Mouse (Mus musculus): ENCODE measurements around the gene Tub.

The Tub gene

DNA sequence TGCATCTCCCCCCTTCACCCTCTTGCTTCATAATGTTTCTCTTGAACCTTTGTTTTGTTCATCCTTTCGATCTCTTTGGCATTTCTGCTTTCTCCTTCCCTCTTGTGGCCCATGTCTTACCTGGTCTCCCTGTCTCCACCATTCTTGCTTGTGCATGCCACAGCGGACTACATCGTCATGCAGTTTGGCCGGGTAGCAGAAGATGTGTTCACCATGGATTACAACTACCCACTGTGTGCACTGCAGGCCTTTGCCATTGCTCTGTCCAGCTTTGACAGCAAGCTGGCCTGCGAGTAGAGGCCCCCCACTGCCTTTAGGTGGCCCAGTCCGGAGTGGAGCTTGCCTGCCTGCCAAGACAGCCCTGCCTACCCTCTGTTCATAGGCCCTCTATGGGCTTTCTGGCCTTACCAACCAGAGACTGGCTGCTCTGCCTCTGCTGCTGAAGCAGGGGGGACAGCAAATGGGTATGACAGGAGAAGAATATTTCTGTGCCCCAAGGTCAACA lies 79.9 kb downstream of the Tub start:
- DNase-seq (ENCODE audit: low read depth, low spot score), result no peak

DNA sequence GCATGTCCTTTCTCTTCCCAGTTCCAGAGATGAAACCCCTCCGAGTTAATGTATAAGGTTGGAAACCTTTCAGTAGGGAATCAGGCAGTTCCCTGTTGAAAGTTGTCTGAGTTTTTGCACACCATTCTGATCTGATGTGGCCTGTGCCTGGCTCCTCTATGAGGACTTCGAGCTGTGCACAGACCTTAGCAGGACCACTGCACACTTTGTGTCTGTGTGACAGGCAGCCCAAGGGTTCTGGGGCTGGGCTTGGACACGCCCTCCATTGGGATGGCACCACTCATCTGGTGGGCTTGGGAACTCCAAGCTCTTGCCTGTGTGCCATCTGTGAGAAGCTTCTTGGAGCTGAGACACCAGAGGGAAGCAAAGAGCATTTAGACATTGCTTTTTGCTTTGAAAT lies 81.2 kb downstream of the Tub start:
- DNase-seq (ENCODE audit: low read depth, low spot score), result no peak

DNA sequence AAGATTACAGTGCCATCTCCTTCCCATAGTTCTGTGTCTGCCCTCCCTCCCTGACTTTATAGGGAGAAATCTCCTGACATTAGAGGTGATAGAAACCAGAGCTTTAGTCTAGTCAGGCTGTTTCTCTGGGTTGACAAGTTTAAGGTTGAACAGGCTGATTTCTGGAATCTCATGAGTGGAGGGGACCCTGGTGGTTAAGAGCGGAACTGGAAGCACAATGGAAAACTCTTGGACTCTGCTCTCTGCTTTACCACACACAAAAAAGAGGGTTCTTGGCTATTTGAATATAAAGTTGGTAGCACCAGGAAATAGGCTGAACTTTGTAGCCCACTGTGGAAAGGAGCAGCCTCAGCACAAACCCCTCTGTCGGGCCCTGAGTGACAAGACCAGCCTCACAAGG lies 81.9 kb downstream of the Tub start:
- no peak for DNase-seq (ENCODE audit: low read depth, low spot score)

DNA sequence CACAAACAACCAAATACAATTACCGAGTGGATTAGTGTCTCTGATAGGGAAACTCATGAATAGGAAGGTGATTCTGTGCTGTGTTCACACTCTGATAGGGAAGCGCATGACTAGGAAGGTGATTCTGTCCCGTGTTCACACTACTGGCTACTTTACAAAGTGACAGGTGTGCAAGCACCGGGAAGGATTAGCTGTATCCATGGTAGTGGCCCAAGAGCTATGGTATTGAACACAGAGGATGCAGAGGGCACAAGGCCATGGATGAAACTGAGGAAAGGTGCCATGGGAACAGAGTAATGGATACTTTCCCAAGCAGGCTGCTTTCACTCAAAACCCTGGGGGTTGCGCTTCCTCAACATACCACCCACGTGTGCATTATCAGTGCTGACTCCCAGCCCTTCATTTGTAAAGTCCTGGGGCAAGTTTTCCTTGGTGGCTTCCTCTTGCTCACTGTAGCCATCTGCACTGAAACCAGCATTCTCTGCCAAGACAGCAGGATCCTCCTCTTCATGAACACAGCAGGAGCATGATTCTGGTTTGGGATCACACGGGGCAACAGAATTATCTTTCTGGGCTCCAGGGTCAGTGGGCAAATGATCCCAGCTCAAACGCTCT lies 88.1 kb downstream of the Tub start:
- no peak for DNase-seq (ENCODE audit: low read depth, low spot score)

DNA sequence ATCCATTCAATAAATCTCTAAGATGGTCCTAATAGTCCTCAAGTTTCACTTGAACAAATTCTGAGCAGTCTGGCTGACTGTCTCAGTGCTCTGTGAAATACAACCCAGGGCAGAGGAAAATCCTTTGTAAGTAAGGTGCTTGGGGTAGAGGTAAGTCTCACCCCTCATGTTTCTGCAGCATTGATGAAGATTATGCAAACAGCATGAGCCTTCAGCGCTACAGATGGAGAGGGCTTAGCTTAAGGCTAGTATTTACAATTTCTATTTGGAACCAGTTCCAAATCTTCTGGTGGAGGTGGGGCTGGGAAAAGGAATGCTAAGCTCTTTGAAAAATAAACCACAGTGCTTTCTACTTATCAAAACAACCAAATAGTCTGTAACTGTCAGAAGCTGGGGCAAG lies 88.8 kb downstream of the Tub start:
- no peak for DNase-seq (ENCODE audit: low read depth, low spot score)

DNA sequence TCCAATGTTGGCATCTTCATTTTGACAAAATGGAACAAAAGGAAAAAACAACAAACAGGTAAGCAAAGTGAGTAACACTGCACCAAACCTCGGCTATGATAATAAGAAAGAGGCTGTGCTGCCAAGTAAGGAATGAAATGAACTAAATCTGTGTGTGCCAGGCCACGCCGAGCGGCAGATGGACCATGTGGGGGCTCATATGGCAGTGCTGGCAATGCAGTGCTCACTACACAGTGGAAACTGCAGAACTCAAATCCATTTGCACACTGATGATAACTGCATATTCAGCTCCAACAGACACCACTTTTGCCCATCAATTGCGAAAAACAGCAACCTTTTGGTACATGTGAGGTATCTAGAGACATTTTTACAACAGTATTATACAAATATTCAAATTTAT lies 89.3 kb downstream of the Tub start:
- no peak for DNase-seq (ENCODE audit: low read depth, low spot score)

DNA sequence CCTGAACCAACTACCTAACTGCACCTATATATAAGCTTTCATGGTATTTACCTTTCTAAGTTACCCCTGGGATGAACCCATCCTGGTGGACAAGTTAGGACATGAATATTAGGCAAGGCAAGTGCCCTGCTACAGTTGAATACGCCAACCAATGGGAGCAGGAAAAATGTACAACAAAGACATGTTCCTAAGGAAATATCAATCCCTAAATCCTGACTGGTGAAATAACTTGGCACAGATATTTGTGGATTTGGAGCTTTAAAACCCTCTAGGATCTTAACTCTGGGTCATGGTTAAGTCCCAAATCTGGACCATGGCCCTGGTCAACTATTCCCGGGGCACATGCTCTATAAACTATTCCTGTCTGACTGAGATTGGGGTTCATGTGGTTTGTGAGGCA lies 95.7 kb downstream of the Tub start:
- no peak for DNase-seq (ENCODE audit: low read depth, low spot score)

DNA sequence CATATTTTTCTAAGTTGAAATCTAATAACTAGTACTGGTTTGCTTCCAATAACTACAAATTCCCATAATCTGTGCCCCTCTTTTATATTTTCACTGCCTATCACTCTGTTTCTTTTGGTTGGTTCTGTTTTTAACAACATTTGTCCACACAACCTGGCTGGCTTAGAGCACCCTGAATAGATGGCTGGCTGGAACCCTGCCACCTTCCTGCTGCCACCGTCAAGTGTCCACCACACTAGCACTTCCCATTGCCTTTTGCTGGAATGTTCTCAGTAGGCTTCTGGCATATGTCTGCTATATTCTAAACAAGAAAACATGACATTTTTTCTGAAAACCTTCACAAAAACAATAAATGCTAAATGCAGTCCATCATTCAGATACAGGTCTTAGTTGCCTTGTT lies 100.7 kb downstream of the Tub start:
- DNase-seq (ENCODE audit: low read depth, low spot score), result no peak

DNA sequence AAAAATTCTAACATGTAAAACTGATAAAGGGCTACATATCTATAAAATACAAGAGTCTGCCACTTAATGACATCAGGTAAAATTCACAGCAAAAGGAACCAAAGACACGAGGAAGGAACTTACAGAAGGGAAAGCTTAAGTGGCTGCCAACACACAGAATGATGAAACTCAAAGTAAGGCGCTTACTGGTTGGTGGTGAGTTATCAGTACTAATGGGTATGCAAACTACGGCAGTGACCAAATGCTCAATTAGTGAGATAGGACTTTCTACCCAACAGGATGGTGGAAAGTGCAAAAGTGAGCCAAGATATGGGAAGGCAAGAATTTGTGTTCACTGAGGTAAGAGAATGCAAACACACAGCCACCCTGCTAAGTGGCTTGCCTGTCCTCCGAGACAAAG lies 109.4 kb downstream of the Tub start:
- DNase-seq (ENCODE audit: low read depth, low spot score), result no peak

DNA sequence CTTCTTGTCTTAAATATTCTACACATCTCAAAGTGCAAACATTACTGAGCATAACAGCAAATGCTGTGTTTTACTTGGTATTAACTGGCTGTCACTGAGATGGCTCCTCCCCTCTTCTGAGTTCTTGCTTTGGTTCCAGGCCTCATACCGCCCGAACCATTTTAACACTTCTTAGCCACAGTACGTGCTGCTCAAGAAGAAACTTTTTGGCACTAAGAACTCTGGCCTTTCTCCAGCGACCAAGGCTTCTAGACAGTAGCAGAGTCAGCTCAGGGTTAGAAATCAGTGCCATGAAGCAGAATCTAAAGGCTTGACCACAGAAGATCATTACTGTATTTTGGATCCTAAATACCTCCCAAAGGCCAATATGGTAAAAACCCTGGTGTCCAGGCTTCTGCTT lies 119.5 kb downstream of the Tub start:
- no peak for DNase-seq (ENCODE audit: low read depth, low spot score)

DNA sequence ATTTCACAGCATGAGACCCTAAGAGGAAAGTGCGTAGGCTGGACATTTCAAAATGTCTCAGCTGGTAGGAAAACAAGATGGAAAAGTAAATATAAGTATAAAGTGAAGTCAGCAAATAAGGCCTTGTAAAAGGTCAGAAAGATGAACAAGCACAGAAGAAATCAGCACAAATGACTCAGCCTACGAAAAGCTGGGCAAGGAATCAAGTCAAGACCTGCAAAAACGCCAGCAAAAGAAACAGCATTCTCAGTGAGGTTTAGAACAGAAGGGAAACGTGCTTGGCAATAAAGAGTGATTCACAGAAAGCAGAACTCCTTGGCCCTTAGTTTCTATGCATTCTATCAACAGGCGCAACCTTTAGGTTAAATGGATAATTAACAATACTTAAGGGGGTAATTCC lies 122.2 kb downstream of the Tub start:
- DNase-seq (ENCODE audit: low read depth, low spot score), result no peak

DNA sequence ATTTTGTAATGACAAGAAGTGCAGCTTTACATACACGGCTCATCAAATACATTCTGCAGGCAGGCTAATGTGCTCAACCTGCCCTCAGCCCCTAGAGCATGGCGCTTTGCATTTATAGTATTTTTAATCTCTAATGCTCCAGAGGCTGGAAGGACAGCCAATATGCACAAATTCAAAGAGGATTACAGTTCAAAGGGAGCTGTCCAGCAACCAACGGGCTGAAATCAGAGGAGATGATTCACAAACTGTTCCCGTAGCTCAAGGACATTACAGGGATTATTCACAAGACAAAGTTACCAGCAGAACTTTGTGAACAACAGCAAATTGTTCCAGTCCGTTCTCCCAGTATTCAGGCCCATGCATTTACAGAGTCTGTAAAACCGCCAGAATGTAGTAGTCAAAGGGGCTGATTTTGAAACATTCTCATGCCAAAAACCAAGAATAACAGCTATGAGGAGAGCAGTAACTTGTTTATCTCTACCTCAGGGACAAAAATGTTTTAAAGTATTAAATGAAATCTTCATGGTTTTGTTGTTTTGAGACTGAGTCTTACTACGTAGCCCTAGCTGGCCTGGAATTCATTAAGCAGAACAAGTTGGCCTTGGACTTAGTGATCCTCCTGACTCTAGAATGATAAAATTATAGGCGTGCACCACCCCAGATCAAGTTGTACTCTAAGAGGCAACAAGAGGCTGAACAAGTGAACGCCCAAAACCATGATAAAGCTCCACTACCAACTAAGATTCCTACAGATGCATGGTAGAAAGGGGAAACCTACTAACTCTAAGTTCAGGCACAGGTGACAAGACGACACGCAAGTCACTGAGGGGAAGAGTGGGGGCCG lies 132.4 kb downstream of the Tub start:
- DNase-seq (ENCODE audit: low read depth, low spot score), result no peak

DNA sequence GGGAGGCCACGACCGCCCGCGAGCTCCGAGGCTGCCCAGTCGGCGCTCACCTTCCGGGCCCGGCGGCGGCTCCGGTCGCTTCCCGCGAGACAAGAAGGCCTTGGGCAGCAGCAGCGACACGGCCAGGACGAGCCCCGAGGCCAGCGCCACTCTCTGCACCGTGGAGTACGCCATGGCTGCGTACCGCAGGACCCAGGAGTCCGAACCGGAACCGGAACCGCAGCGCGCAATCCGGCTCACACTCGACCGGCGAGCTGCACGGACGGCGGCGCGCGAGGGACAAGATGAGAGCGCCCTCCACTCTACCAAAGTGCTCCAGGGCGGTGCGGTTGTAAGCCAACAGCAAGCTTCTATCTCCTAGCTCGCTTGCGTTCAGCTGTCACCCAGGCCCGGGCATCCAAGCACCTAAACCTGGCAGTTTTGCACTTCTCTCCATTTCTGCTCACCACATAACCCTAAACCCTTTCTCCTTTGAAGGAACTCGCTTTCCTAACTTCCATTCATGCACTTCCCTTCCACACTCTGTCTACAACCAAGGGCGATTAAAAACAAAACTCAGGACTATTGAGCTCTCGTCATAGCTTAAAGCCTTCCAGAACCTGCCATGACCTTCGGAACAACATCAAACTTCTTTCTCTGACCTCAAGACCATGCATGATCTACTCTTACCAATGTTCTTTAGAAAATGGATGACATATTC lies 133.1 kb downstream of the Tub start, which contains the start of gene Ric3:
Ric3 (minus strand) TSS at position 219 of the 700 bp plus-strand sequence.
- peak; percentile 2 for DNase-seq (ENCODE audit: low read depth, low spot score)

DNA sequence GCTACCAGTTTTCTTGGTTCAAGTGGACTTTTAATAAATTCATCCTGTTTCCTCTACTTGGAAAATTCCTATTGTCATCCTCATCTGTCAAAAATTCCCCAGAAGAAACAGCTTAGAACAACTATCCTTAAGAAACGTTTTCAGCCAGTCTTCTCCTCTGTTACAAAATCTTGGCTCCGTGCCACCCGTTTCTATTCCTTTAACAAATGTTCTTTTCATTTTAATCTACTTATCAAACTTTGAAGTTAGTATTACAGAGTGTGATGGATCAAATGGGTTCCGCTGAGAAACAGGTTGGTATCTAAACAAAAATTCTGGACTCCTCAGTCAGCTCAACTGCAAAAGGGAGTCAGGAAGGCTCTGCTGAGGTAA lies 133.7 kb downstream of the Tub start:
- no peak for DNase-seq (ENCODE audit: low read depth, low spot score)
